Mouse (Mus musculus) mouse embryonic stem cell (cell line): ENCODE data around the gene Cdh22.

Experiments
- in situ Hi-C, 2 experiments: fragments of 300-500 bp; cut with MboI; formaldehyde crosslinking; loops; 1 replicate in 1 of 2; 3 replicates in 1 of 2; pipeline ENCODE4 v1.14.3; 2019 to 2020; ENCODE audit warnings: low sequenced_read_pairs in 2 of 2, low pct_unique_long_range_greater_than_20kb in 1 of 2, mixed read lengths in 1 of 2; ENCODE audit not compliant: unreplicated experiment in 1 of 2

Gene Cdh22

DNA sequence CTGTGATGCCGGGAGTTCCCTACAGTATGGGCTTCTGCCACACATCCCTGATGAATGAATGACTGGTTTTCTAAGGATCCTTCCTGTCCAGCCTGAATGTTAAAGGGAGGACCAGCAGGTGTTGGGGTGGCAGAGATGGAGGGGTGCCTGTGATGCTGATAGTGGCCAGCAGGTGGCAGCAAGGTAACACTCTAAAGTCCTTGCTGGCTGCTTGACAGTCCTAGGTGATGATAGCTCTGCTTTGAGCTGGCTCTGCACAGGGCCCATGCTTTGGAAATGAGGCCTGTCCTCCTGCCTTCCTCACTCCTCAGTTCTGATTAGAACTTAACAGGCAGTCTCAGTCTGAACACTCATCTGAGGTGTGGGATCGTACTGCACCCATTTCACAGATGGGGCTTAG is 159.7 kb downstream of the Cdh22 start:
- in situ Hi-C loops = loop anchor here (5.0 to 10.0 kb wide), 3 partner anchors 160 to 287 kb away; partner anchors contain the start of gene Cdh22 (in 1 of the 2)

GRCm38 (mm10) chr2:165074081-165074884 is 160.4 kb downstream of the Cdh22 start:
- in situ Hi-C loops = loop anchor here in 1 of 2 experiments (10.0 kb wide), 1 partner anchor 161 kb away; the partner anchor contains the start of gene Cdh22

DNA sequence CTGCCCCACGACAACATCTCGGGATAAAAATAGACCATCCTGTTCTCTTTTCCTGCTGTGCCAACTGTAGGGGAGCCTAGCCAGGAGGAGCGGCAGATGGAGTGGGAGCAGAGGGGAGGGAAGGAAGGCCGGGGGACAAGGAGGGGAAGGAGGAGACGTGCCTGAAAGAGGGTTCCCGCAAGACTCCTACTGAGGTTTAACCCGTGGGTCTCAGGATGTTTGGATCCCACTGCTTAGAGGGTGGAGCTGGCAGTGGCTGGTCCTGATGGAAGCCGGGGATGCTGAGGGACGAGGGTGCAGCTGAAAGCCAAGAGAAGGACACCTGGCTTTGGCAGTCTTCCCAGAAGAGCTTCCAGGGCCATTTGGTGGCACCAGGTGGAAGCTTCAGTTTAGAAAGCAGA is 161.3 kb downstream of the Cdh22 start:
- in situ Hi-C loops = loop anchor here in 1 of 2 experiments (10.0 kb wide), 1 partner anchor 161 kb away; the partner anchor contains the start of gene Cdh22

- in situ Hi-C loops = loop anchor here in 1 of 2 experiments (10.0 kb wide), 1 partner anchor 165 kb away; the partner anchor contains the start of gene Cdh22
Observed at GRCm38 (mm10) chr2:165070096-165070816, 164.4 kb downstream of the Cdh22 start.

DNA sequence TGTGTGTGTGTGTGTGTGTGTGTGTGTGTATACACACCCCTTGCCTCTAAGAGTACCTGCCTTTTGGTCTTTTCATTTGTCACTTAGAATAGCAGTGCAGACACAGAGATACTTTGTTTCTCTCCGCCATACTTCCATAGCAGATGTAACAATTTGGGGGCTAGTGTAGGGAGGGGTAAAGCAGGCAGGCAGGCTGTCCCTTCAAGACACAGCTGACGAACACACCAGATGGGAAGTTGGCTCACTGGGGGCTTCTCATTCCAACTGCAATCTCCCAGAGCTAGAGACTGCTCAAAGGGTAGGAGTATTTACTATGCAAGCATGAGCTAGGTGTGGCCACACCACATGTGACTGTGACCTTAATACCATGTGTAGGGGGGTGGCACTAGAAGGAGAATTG is 165.8 kb downstream of the Cdh22 start:
- in situ Hi-C loops = no loop called here

GRCm38 (mm10) chr2:165064489-165064888 is 170.2 kb downstream of the Cdh22 start:
- in situ Hi-C loops = no loop called here

DNA sequence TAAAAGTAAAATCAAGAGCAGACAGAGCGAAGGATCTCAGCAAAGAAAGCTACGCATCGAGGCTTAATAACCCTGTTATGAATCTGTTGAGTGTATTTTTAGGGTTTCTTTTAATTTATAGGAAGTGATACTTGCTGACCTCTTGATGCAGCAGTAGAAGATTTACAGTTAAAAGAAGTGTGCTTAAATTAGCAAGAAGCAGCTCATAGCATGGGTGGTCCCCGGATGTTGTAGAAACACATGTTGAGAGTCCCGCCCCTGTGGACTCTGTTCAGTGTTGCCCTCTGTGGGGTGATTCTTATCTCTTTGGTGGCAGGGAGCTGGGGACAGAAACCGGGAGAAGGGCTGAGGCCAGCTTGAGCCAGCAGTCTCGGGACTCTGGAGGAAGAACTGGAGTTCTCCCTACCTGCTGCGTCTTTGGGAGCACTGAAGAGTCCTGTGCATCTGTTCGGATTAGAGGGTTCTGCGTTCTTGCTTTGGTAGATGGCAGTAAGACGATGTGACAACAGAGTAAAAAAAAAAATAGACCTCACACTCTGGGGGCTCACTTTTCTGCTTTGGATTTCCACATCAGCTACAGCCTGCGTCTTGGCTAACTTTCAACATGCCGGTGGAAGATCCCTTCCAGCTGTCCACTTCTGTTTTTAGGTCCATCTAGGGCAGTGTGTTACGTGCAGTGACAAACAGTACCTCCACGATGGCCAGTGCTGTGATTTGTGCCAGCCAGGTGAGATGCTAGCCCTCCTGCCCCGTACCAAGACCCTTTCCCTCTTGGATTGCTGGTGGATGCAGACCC is 172.8 kb downstream of the Cdh22 start:
- in situ Hi-C loops = no loop called here
